Mouse (Mus musculus): Measurements from ENCODE around the gene Prkd1. TPM values are rescaled to one million over a fixed set of nuclear protein-coding genes. Genes with fewer than 3 reads are reported as not detected.

Prkd1 gene
- polyA plus RNA-seq, 1 experiment from 2014 or later, result 0.33 TPM

- Histone ChIP-seq H3K27me3 (ENCODE audit: control insufficient read depth, insufficient read depth, low read depth, low read length) (no peaks in the 10 kb centered on the region), H3K4me2 (ENCODE audit: low read depth, low read length) (no peak overlapping the region), H3K9ac (ENCODE audit: low read depth, low read length) (no peak overlapping the region), H3K36me3 (ENCODE audit: control insufficient read depth, insufficient read depth) (no peaks in the 10 kb centered on the region), H3K27ac (ENCODE audit: low read length) (no peak overlapping the region), H3K4me3 (ENCODE audit: low read depth, low read length) (no peak overlapping the region), H3K4me1 (ENCODE audit: control insufficient read depth, low read depth, low read length) (no peaks in the 10 kb centered on the region), H3K9me3 (replicated peaks; ENCODE audit: control insufficient read depth, low read length) (no peaks in the 10 kb centered on the region)
- WGBS (ENCODE audit: insufficient replicate concordance), result 55% methylated on average over 6 of the region's 6 CpGs
- no peak for ATAC-seq (ENCODE audit: low read depth)
Measured at GRCm38 (mm10) chr12:50588137-50588761, 60.6 kb downstream of the Prkd1 start.

- Histone ChIP-seq H3K4me2 (ENCODE audit: low read depth, low read length) (no peak overlapping the region), H3K27ac (ENCODE audit: low read length) (no peak overlapping the region), H3K9me3 (replicated peaks; ENCODE audit: control insufficient read depth, low read length) (no peaks in the 10 kb centered on the region), H3K4me1 (ENCODE audit: control insufficient read depth, low read depth, low read length) (no peaks in the 10 kb centered on the region), H3K9ac (ENCODE audit: low read depth, low read length) (no peak overlapping the region), H3K36me3 (ENCODE audit: control insufficient read depth, insufficient read depth) (no peaks in the 10 kb centered on the region), H3K4me3 (ENCODE audit: low read depth, low read length) (no peak overlapping the region), H3K27me3 (ENCODE audit: control insufficient read depth, insufficient read depth, low read depth, low read length) (no peaks in the 10 kb centered on the region)
- ATAC-seq (ENCODE audit: low read depth), result no peak
- 52% methylated on average over 1 of the region's 1 CpGs for WGBS (ENCODE audit: insufficient replicate concordance)
Measured at GRCm38 (mm10) chr12:50565198-50565597, 83.7 kb downstream of the Prkd1 start.

- WGBS (ENCODE audit: insufficient replicate concordance), result 57% methylated on average over 1 of the region's 1 CpGs
- H3K36me3 ChIP-seq (ENCODE audit: control insufficient read depth, insufficient read depth), result no peaks in the 10 kb centered on the region
Measured at GRCm38 (mm10) chr12:50560536-50560935, 88.4 kb downstream of the Prkd1 start.

GRCm38 (mm10) chr12:50558231-50558630 is 90.7 kb downstream of the Prkd1 start:
- H3K9me3 ChIP-seq (replicated peaks; ENCODE audit: control insufficient read depth, low read length), result no peaks in the 10 kb centered on the region
- ATAC-seq (ENCODE audit: low read depth), result no peak
- no peak overlapping the region for H3K4me2 ChIP-seq (ENCODE audit: low read depth, low read length)
- no peaks in the 10 kb centered on the region for H3K4me1 ChIP-seq (ENCODE audit: control insufficient read depth, low read depth, low read length)
- H3K36me3 ChIP-seq (ENCODE audit: control insufficient read depth, insufficient read depth), result no peaks in the 10 kb centered on the region
- no peak overlapping the region for H3K4me3 ChIP-seq (ENCODE audit: low read depth, low read length)
- H3K9ac ChIP-seq (ENCODE audit: low read depth, low read length), result no peak overlapping the region
- no peaks in the 10 kb centered on the region for H3K27me3 ChIP-seq (ENCODE audit: control insufficient read depth, insufficient read depth, low read depth, low read length)
- H3K27ac ChIP-seq (ENCODE audit: low read length), result no peak overlapping the region
- WGBS (ENCODE audit: insufficient replicate concordance), result 46% methylated on average over 4 of the region's 4 CpGs

More at GRCm38 (mm10) chr12:50560536-50560935, 88.4 kb downstream of the Prkd1 start:
- no peak for ATAC-seq (ENCODE audit: low read depth)
- Histone ChIP-seq H3K4me1 (ENCODE audit: control insufficient read depth, low read depth, low read length) (no peaks in the 10 kb centered on the region), H3K27ac (ENCODE audit: low read length) (no peak overlapping the region), H3K27me3 (ENCODE audit: control insufficient read depth, insufficient read depth, low read depth, low read length) (no peaks in the 10 kb centered on the region), H3K9ac (ENCODE audit: low read depth, low read length) (no peak overlapping the region), H3K4me2 (ENCODE audit: low read depth, low read length) (no peak overlapping the region), H3K4me3 (ENCODE audit: low read depth, low read length) (no peak overlapping the region), H3K9me3 (replicated peaks; ENCODE audit: control insufficient read depth, low read length) (no peaks in the 10 kb centered on the region)

GRCm38 (mm10) chr12:50554214-50554613 is 94.7 kb downstream of the Prkd1 start:
- H3K36me3 ChIP-seq (ENCODE audit: control insufficient read depth, insufficient read depth), result no peaks in the 10 kb centered on the region
- H3K4me2 ChIP-seq (ENCODE audit: low read depth, low read length), result no peak overlapping the region
- no peak overlapping the region for H3K9ac ChIP-seq (ENCODE audit: low read depth, low read length)
- no peaks in the 10 kb centered on the region for H3K9me3 ChIP-seq (replicated peaks; ENCODE audit: control insufficient read depth, low read length)
- H3K27ac ChIP-seq (ENCODE audit: low read length), result no peak overlapping the region
- ATAC-seq (ENCODE audit: low read depth), result no peak
- H3K4me1 ChIP-seq (ENCODE audit: control insufficient read depth, low read depth, low read length), result no peaks in the 10 kb centered on the region
- no peak overlapping the region for H3K4me3 ChIP-seq (ENCODE audit: low read depth, low read length)
- WGBS (ENCODE audit: insufficient replicate concordance), result 49% methylated on average over 3 of the region's 3 CpGs
- no peaks in the 10 kb centered on the region for H3K27me3 ChIP-seq (ENCODE audit: control insufficient read depth, insufficient read depth, low read depth, low read length)

GRCm38 (mm10) chr12:50549860-50550555 is 98.9 kb downstream of the Prkd1 start:
- Histone ChIP-seq H3K27ac (ENCODE audit: low read length) (no peak overlapping the region), H3K4me3 (ENCODE audit: low read depth, low read length) (no peak overlapping the region), H3K36me3 (ENCODE audit: control insufficient read depth, insufficient read depth) (no peaks in the 10 kb centered on the region), H3K9me3 (replicated peaks; ENCODE audit: control insufficient read depth, low read length) (no peaks in the 10 kb centered on the region), H3K4me1 (ENCODE audit: control insufficient read depth, low read depth, low read length) (no peaks in the 10 kb centered on the region), H3K9ac (ENCODE audit: low read depth, low read length) (no peak overlapping the region), H3K4me2 (ENCODE audit: low read depth, low read length) (no peak overlapping the region), H3K27me3 (ENCODE audit: control insufficient read depth, insufficient read depth, low read depth, low read length) (no peaks in the 10 kb centered on the region)
- ATAC-seq (ENCODE audit: low read depth), result no peak
- 63% methylated on average over 8 of the region's 8 CpGs for WGBS (ENCODE audit: insufficient replicate concordance)

- 76% methylated on average over 5 of the region's 5 CpGs for WGBS (ENCODE audit: insufficient replicate concordance)
- Histone ChIP-seq H3K27me3 (ENCODE audit: control insufficient read depth, insufficient read depth, low read depth, low read length) (no peaks in the 10 kb centered on the region), H3K27ac (ENCODE audit: low read length) (no peak overlapping the region), H3K4me2 (ENCODE audit: low read depth, low read length) (no peak overlapping the region), H3K4me3 (ENCODE audit: low read depth, low read length) (no peak overlapping the region), H3K36me3 (ENCODE audit: control insufficient read depth, insufficient read depth) (no peaks in the 10 kb centered on the region), H3K4me1 (ENCODE audit: control insufficient read depth, low read depth, low read length) (no peaks in the 10 kb centered on the region), H3K9ac (ENCODE audit: low read depth, low read length) (no peak overlapping the region), H3K9me3 (replicated peaks; ENCODE audit: control insufficient read depth, low read length) (no peaks in the 10 kb centered on the region)
- ATAC-seq (ENCODE audit: low read depth), result no peak
Measured at GRCm38 (mm10) chr12:50546394-50546793, 102.5 kb downstream of the Prkd1 start.

- Histone ChIP-seq H3K4me2 (ENCODE audit: low read depth, low read length) (no peak overlapping the region), H3K9me3 (replicated peaks; ENCODE audit: control insufficient read depth, low read length) (no peaks in the 10 kb centered on the region), H3K36me3 (ENCODE audit: control insufficient read depth, insufficient read depth) (no peaks in the 10 kb centered on the region), H3K4me1 (ENCODE audit: control insufficient read depth, low read depth, low read length) (no peaks in the 10 kb centered on the region), H3K9ac (ENCODE audit: low read depth, low read length) (no peak overlapping the region), H3K4me3 (ENCODE audit: low read depth, low read length) (no peak overlapping the region), H3K27me3 (ENCODE audit: control insufficient read depth, insufficient read depth, low read depth, low read length) (no peaks in the 10 kb centered on the region), H3K27ac (ENCODE audit: low read length) (no peak overlapping the region)
- WGBS (ENCODE audit: insufficient replicate concordance), result 63% methylated on average over 5 of the region's 5 CpGs
- no peak for ATAC-seq (ENCODE audit: low read depth)
Measured at GRCm38 (mm10) chr12:50545610-50545919, 103.3 kb downstream of the Prkd1 start.

- ATAC-seq (ENCODE audit: low read depth), result no peak; the same call in 1 of the 2 replicates
Measured at GRCm38 (mm10) chr12:50544855-50545609, 103.9 kb downstream of the Prkd1 start.

More at GRCm38 (mm10) chr12:50544855-50545609, 103.9 kb downstream of the Prkd1 start:
- Histone ChIP-seq H3K27me3 (ENCODE audit: control insufficient read depth, insufficient read depth, low read depth, low read length) (no peaks in the 10 kb centered on the region), H3K9ac (ENCODE audit: low read depth, low read length) (no peak overlapping the region), H3K4me1 (ENCODE audit: control insufficient read depth, low read depth, low read length) (no peaks in the 10 kb centered on the region), H3K9me3 (replicated peaks; ENCODE audit: control insufficient read depth, low read length) (no peaks in the 10 kb centered on the region), H3K36me3 (ENCODE audit: control insufficient read depth, insufficient read depth) (no peaks in the 10 kb centered on the region), H3K4me2 (ENCODE audit: low read depth, low read length) (no peak overlapping the region), H3K27ac (ENCODE audit: low read length) (no peak overlapping the region), H3K4me3 (ENCODE audit: low read depth, low read length) (no peak overlapping the region)
- WGBS (ENCODE audit: insufficient replicate concordance), result 33% methylated on average over 8 of the region's 8 CpGs
